Mouse (Mus musculus) small intestine, adult 2 months (tissue): ENCODE measurements around the gene Golga5.

Source experiments
- CTCF ChIP-seq: fragments of 200-500 bp; IDR thresholded peaks from 2 replicates; pipeline ENCODE4 v1.5.1; 2012; ENCODE audit warnings: low read depth, mild to moderate bottlenecking, control low read depth, inconsistent platforms, low read length, moderate library complexity, mixed read lengths; ENCODE audit not compliant: insufficient replicate concordance, insufficient read length; ENCODE audit errors: extremely low read depth
- POLR2A ChIP-seq: fragments of 200-500 bp; IDR thresholded peaks from 2 replicates; pipeline ENCODE4 v1.6.1; 2012; ENCODE audit warnings: low read depth, mild to moderate bottlenecking, control low read depth, inconsistent platforms, low read length, moderate library complexity

DNA sequence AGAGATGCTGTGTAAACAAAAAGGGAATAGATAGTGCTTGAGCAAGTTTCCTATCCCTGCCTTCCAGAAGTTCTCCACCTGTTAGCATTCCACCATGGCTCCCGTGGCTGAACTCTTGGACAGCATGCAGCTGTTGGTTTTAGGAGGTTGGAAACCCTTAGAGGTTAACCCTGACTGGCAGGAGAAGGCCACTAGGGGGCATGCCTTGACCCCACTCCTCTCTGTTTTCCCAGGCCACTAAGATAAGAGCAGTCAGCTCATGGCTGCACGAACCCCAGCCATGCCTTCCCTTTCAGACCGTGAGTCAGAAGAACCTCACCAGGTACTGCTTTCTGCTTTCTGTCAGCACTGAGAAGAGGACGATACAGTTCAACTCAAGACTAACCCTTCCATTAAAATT is 30.8 kb downstream of the Golga5 start:
- TF ChIP-seq CTCF (peak; percentile 19; the same call in 1 of the 2 replicates), POLR2A (no peak)
